Mouse (Mus musculus) adrenal gland, postnatal 36 days (tissue): ENCODE results near the gene Ap1g1. TPM values are rescaled to one million over a fixed set of nuclear protein-coding genes. Genes with fewer than 3 reads are reported as not detected.

Source experiments
- total RNA-seq, 2 experiments: library from RNA; stranded (reverse); gene quantifications; 2 replicates each; pipeline ENCODE4 v1.2.3; 2021

The Ap1g1 gene
- total RNA-seq, 2 experiments from 2014 or later: 86.6 to 96.0 TPM

Other genes starting within 250 kb of the Ap1g1 start
- 10 to 100 TPM; 22.7 to 24.8 TPM for gene Dhx38, start 212.7 kb upstream of the Ap1g1 start, total RNA-seq
- 10 to 100 TPM in 1 of 2 experiments, 1 to 10 TPM in 1; 9.4 to 11.0 TPM for gene Txnl4b, start 212.7 kb upstream of the Ap1g1 start, total RNA-seq
- 100 to 1,000 TPM in 1 of 2 experiments, 10 to 100 TPM in 1; 71.7 to 252 TPM for gene Hp, start 199.4 kb upstream of the Ap1g1 start, total RNA-seq
- gene Dhodh, start 169.9 kb upstream of the Ap1g1 start, total RNA-seq: 10 to 100 TPM; 20.3 to 25.7 TPM
- under 1 TPM; 0.23 to 0.33 TPM for gene Pkd1l3, start 164.0 kb upstream of the Ap1g1 start, total RNA-seq
- gene Ist1, start 85.3 kb upstream of the Ap1g1 start, total RNA-seq: 10 to 100 TPM; 85.7 to 89.3 TPM
- 10 to 100 TPM in 1 of 2 experiments, 1 to 10 TPM in 1; 9.9 to 10.9 TPM for gene Zfp821, start 73.0 kb upstream of the Ap1g1 start, total RNA-seq
- 10 to 100 TPM; 39.2 to 50.2 TPM for gene Atxn1l, start 40.8 kb upstream of the Ap1g1 start, total RNA-seq
- gene Phlpp2, start 90.0 kb downstream of the Ap1g1 start, total RNA-seq: 1 to 10 TPM; 9.5 to 9.8 TPM
- gene Marveld3, start 183.6 kb downstream of the Ap1g1 start, total RNA-seq: under 1 TPM in 1 of 2 experiments, not detected in 1; 0.17 TPM
- 1 to 10 TPM in 1 of 2 experiments, under 1 TPM in 1; 0.10 to 1.5 TPM for gene Tat, start 211.9 kb downstream of the Ap1g1 start, total RNA-seq